Mouse (Mus musculus) CH12.LX (cell line): ENCODE results near the gene Reep1.

Source experiments
- CHD2 ChIP-seq: IDR thresholded peaks from 2 replicates; pipeline ENCODE4 v1.6.1; 2011; ENCODE audit warnings: low read length, improper control_type of control experiment
- CTCF ChIP-seq, 2 experiments: IDR thresholded peaks in 1 of 2; conservative IDR thresholded peaks in 1 of 2; 2 replicates each; pipeline ENCODE4 v1.5.1; 2011 to 2012; ENCODE audit warnings: low read depth in 2 of 2, low read length in 2 of 2, improper control_type of control experiment in 1 of 2, inconsistent platforms in 1 of 2, mild to moderate bottlenecking in 1 of 2, moderate library complexity in 1 of 2
- EP300 ChIP-seq: IDR thresholded peaks from 2 replicates; pipeline ENCODE4 v1.6.1; 2011; ENCODE audit warnings: low read length, improper control_type of control experiment
- HCFC1 ChIP-seq: IDR thresholded peaks from 2 replicates; pipeline ENCODE4 v1.6.1; 2012; ENCODE audit warnings: low read depth, mild to moderate bottlenecking, inconsistent platforms, low read length, improper control_type of control experiment
- MAX ChIP-seq: IDR thresholded peaks from 2 replicates; pipeline ENCODE4 v1.6.1; 2011; ENCODE audit warnings: low read length, improper control_type of control experiment
- MAZ ChIP-seq: IDR thresholded peaks from 2 replicates; pipeline ENCODE4 v1.6.1; 2012; ENCODE audit warnings: low read depth, mild to moderate bottlenecking, inconsistent platforms, low read length, improper control_type of control experiment, moderate library complexity
- MEF2A ChIP-seq: IDR thresholded peaks from 2 replicates; pipeline ENCODE4 v1.6.1; 2014; ENCODE audit warnings: low read depth, mild to moderate bottlenecking, inconsistent platforms, low read length, improper control_type of control experiment, borderline replicate concordance
- MXI1 ChIP-seq: IDR thresholded peaks from 2 replicates; pipeline ENCODE4 v1.6.1; 2011; ENCODE audit warnings: mild to moderate bottlenecking, low read depth, low read length, improper control_type of control experiment
- NELFE ChIP-seq: IDR thresholded peaks from 2 replicates; pipeline ENCODE4 v1.6.1; 2011; ENCODE audit warnings: low read depth, low read length, improper control_type of control experiment
- POLR2A ChIP-seq: IDR thresholded peaks from 2 replicates; pipeline ENCODE4 v1.6.1; 2011; ENCODE audit warnings: low read depth, mild to moderate bottlenecking, improper control_type of control experiment, low read length
- RAD21 ChIP-seq: IDR thresholded peaks from 2 replicates; pipeline ENCODE4 v1.6.1; 2011; ENCODE audit warnings: low read depth, mild to moderate bottlenecking, low read length, improper control_type of control experiment, moderate library complexity
- RCOR1 ChIP-seq: conservative IDR thresholded peaks from 2 replicates; pipeline ENCODE4 v1.6.1; 2012; ENCODE audit warnings: low read depth, mild to moderate bottlenecking, inconsistent platforms, low read length, improper control_type of control experiment
- ZKSCAN1 ChIP-seq: IDR thresholded peaks from 2 replicates; pipeline ENCODE4 v1.6.1; 2012; ENCODE audit warnings: low read depth, inconsistent platforms, low read length, improper control_type of control experiment, borderline replicate concordance
- ZNF384 ChIP-seq: IDR thresholded peaks from 2 replicates; pipeline ENCODE4 v1.6.1; 2012; ENCODE audit warnings: low read depth, low read length, improper control_type of control experiment, inconsistent platforms

DNA sequence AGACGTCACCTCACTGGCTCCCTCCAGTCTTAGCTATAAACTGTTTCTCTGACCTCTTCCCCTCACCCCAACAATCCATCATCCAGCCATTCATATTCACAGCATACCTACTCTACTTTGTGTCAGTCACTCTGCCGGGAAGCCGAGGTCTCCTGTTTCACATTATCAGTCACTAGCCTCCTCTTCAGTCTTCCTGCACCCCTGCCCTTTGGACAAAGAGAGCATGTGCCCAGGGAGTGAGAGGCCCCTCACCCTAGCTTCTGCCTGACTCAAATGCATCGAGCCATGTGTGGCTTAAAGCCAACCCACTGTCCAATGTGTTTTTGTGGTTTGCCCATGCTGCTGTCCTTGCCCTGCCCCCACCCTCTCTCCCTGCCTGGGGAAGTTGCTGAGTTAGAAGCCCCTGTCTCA lies 28.2 kb downstream of the Reep1 start:
- no peak for TF ChIP-seq RAD21
- no peak for TF ChIP-seq CTCF (conservative IDR thresholded peaks at IDR 0.05 in 1 of 2, IDR thresholded peaks at IDR 0.05 in 1 of 2; ENCODE audit: low read depth in 2 of 2, low read length in 2 of 2)
- TF ChIP-seq MEF2A: no peak
- no peak for TF ChIP-seq MAX
- no peak for TF ChIP-seq HCFC1
- TF ChIP-seq POLR2A: no peak
- TF ChIP-seq NELFE: no peak
- TF ChIP-seq CHD2: peak; percentile 24; the same call in 1 of the 2 replicates
- no peak for TF ChIP-seq EP300
- TF ChIP-seq ZKSCAN1: no peak
- TF ChIP-seq MAZ: no peak
- no peak for TF ChIP-seq RCOR1
- no peak for TF ChIP-seq MXI1
- TF ChIP-seq ZNF384: no peak
